Mouse (Mus musculus) thymus, adult 2 months (tissue): ENCODE results near the gene Slc25a21.

Experiments
- CTCF ChIP-seq: fragments of 200-500 bp; IDR thresholded peaks from 2 replicates; pipeline ENCODE4 v1.5.1; 2012; ENCODE audit warnings: mild to moderate bottlenecking, control low read depth, low read length, moderate library complexity, borderline replicate concordance; ENCODE audit not compliant: control insufficient read depth, poor library complexity, insufficient read depth; ENCODE audit errors: extremely low read depth
- POLR2A ChIP-seq: fragments of 200-500 bp; IDR thresholded peaks from 2 replicates; pipeline ENCODE4 v1.6.1; 2012; ENCODE audit warnings: mild to moderate bottlenecking, low read length, control low read depth, moderate library complexity; ENCODE audit not compliant: control insufficient read depth, poor library complexity, insufficient read depth; ENCODE audit errors: extremely low read depth

- no peak for TF ChIP-seq POLR2A
- TF ChIP-seq CTCF: no peak
Observed at GRCm38 (mm10) chr12:56697011-56697740, 500.1 kb downstream of the Slc25a21 start.
